ENCODE assay signal across 23 mouse cellular contexts in genomic region chr10:113759099-113759498, GRCm38 (mm10).
A peak's percentile ranks its signal among the peaks of the same experiment; 100 is the strongest.
DNase-seq lines count a peak whose midpoint lies in the region; ATAC-seq lines count a peak whose summit lies in the region.
"Had no signal": no experiment of that assay in that cellular context is flagged by ENCODE, and none has a peak within 500 bp of the region (broad histone marks: within the 10 kb centered on the region; RNA-seq: fewer than 3 reads in every experiment).

No protein-coding gene starts in this region.

- no peaks in the 10 kb centered on the region for H3K36me3 ChIP-seq in forebrain, embryonic 13.5 days (ENCODE audit: poor library complexity, severe bottlenecking)
- H3K36me3 ChIP-seq in forebrain, embryonic 10.5 days (replicated peaks): no peaks in the 10 kb centered on the region
- no peaks in the 10 kb centered on the region for H3K36me3 ChIP-seq in forebrain, embryonic 16.5 days (ENCODE audit: control insufficient read depth, insufficient read depth)
- H3K36me3 ChIP-seq in forebrain, embryonic 15.5 days: no peaks in the 10 kb centered on the region
- H3K36me3 ChIP-seq: embryonic facial prominence, embryonic 10.5 days; embryonic facial prominence, embryonic 12.5 days; G1E had no signal

- no peak overlapping the region for H3K4me3 ChIP-seq in forebrain, embryonic 13.5 days
- H3K4me3 ChIP-seq in forebrain, embryonic 10.5 days: no peak overlapping the region
- H3K4me3 ChIP-seq in forebrain, embryonic 16.5 days (replicated peaks; ENCODE audit: low read length): no peak overlapping the region
- H3K4me3 ChIP-seq in forebrain, embryonic 15.5 days: no peak overlapping the region
- H3K4me3 ChIP-seq: embryonic facial prominence, embryonic 10.5 days; embryonic facial prominence, embryonic 12.5 days had no signal

- no peak overlapping the region for H3K9ac ChIP-seq in forebrain, embryonic 13.5 days
- no peak overlapping the region for H3K9ac ChIP-seq in forebrain, embryonic 16.5 days (replicated peaks; ENCODE audit: low read depth, low read length)
- H3K9ac ChIP-seq in forebrain, embryonic 15.5 days (replicated peaks): no peak overlapping the region
- H3K9ac ChIP-seq: embryonic facial prominence, embryonic 12.5 days had no signal

- DNase-seq in forebrain, embryonic 10.5 days (ENCODE audit: extremely low spot score, low spot score): no peak
- DNase-seq in retina, embryonic 14.5 days (ENCODE audit: low spot score): peak; percentile 21
- DNase-seq in retina, postnatal 1 day: no peak
- no peak for DNase-seq in heart, postnatal 36 days
- DNase-seq: adrenal gland, adult 8-10 months; adrenal gland, postnatal 14 days; adrenal gland, postnatal 36 days; B cell, adult 2 months; cerebellum, adult 11-12 months; cerebellum, adult 2 months; cerebellum, adult 9-10 months; cerebellum, postnatal 10 days; cerebellum, postnatal 25 days had no signal

- H3K27me3 ChIP-seq in forebrain, embryonic 13.5 days: no peaks in the 10 kb centered on the region
- H3K27me3 ChIP-seq in forebrain, embryonic 10.5 days (ENCODE audit: poor library complexity, severe bottlenecking): no peaks in the 10 kb centered on the region
- no peaks in the 10 kb centered on the region for H3K27me3 ChIP-seq in forebrain, embryonic 16.5 days (replicated peaks; ENCODE audit: control insufficient read depth, insufficient read depth, low read length)
- no peaks in the 10 kb centered on the region for H3K27me3 ChIP-seq in forebrain, embryonic 15.5 days
- H3K27me3 ChIP-seq: CH12.LX; embryonic facial prominence, embryonic 12.5 days; Patski had no signal

- 31% methylated on average over 3 of the region's 3 CpGs for WGBS in forebrain, embryonic 13.5 days
- WGBS in forebrain, embryonic 10.5 days: 66% methylated on average over 3 of the region's 3 CpGs
- 25% methylated on average over 3 of the region's 3 CpGs for WGBS in forebrain, embryonic 16.5 days
- WGBS in forebrain, embryonic 15.5 days: 22% methylated on average over 3 of the region's 3 CpGs

- no peaks in the 10 kb centered on the region for H3K9me3 ChIP-seq in forebrain, embryonic 13.5 days (replicated peaks)
- H3K9me3 ChIP-seq in forebrain, embryonic 10.5 days: no peaks in the 10 kb centered on the region
- no peaks in the 10 kb centered on the region for H3K9me3 ChIP-seq in forebrain, embryonic 16.5 days (ENCODE audit: control insufficient read depth, low read length)
- no peaks in the 10 kb centered on the region for H3K9me3 ChIP-seq in forebrain, embryonic 15.5 days
- H3K9me3 ChIP-seq: embryonic facial prominence, embryonic 10.5 days; embryonic facial prominence, embryonic 12.5 days had no signal

- peak; percentile 48; the same call in 1 of the 2 replicates for ATAC-seq in forebrain, embryonic 13.5 days
- peak; percentile 85 for ATAC-seq in forebrain, embryonic 16.5 days
- ATAC-seq in forebrain, embryonic 15.5 days (replicated peaks): no peak
- ATAC-seq: activated CD4-positive, CD25-positive, alpha-beta regulatory T cell, adult 4 months; CD4-positive, CD25-positive, alpha-beta regulatory T cell, adult 4 months; Patski had no signal

- H3K4me1 ChIP-seq in forebrain, embryonic 13.5 days: no peaks in the 10 kb centered on the region
- H3K4me1 ChIP-seq in forebrain, embryonic 10.5 days: no peaks in the 10 kb centered on the region
- H3K4me1 ChIP-seq in forebrain, embryonic 16.5 days (replicated peaks; ENCODE audit: control insufficient read depth, insufficient read depth, low read length): no peaks in the 10 kb centered on the region
- no peaks in the 10 kb centered on the region for H3K4me1 ChIP-seq in forebrain, embryonic 15.5 days
- H3K4me1 ChIP-seq: embryonic facial prominence, embryonic 10.5 days; embryonic facial prominence, embryonic 12.5 days had no signal

- intact Hi-C loops in heart, postnatal 36 days (cut with DNase I): no loop called here

- no peak overlapping the region for H3K4me2 ChIP-seq in forebrain, embryonic 13.5 days
- no peak overlapping the region for H3K4me2 ChIP-seq in forebrain, embryonic 16.5 days (ENCODE audit: low read length)
- no peak overlapping the region for H3K4me2 ChIP-seq in forebrain, embryonic 15.5 days (replicated peaks)
- H3K4me2 ChIP-seq: embryonic facial prominence, embryonic 12.5 days had no signal

- H3K27ac ChIP-seq in forebrain, embryonic 13.5 days: no peak overlapping the region
- H3K27ac ChIP-seq in forebrain, embryonic 10.5 days: no peak overlapping the region
- no peak overlapping the region for H3K27ac ChIP-seq in forebrain, embryonic 16.5 days (ENCODE audit: low read length)
- no peak overlapping the region for H3K27ac ChIP-seq in forebrain, embryonic 15.5 days (replicated peaks)
- H3K27ac ChIP-seq: embryonic facial prominence, embryonic 10.5 days; embryonic facial prominence, embryonic 12.5 days had no signal
